In the genomic region with DNA sequence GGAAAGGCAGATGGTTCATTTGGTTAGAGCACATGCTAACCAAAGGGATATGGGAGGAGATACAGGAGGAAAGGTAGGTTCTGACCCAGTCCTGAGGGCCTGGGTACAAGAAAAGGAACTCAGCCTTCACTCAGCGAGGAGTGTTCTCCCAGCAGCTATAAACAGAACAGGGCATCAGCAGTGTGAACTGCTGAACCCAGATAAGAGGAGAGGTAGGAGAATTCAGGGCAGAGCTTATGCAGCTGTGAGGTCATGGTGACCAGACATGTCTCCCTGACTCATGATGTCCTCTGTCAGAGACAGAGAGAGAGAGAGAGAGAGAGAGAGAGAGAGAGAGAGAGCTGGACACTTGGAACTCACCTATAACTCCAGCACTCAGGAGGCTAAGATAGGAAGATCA, we compare ENCODE assay signal across 17 mouse cellular contexts.
"Had no signal": no experiment of that assay in that cellular context is flagged by ENCODE, and none has a peak within 500 bp of the region (broad histone marks: within the 10 kb centered on the region; RNA-seq: fewer than 3 reads in every experiment).

No protein-coding gene starts in this region.

- H3K9me3 ChIP-seq: limb, embryonic 15.5 days; liver, embryonic 12.5 days; midbrain, embryonic 10.5 days; neural tube, embryonic 15.5 days; stomach, embryonic 15.5 days had no signal

- H3K27me3 ChIP-seq: neural tube, embryonic 15.5 days; stomach, embryonic 15.5 days had no signal

- ATAC-seq: liver, embryonic 12.5 days had no signal

- H3K36me3 ChIP-seq: limb, embryonic 15.5 days; liver, embryonic 12.5 days; midbrain, embryonic 10.5 days; neural tube, embryonic 15.5 days; stomach, embryonic 15.5 days had no signal

- H3K27ac ChIP-seq: limb, embryonic 15.5 days; liver, embryonic 12.5 days; midbrain, embryonic 10.5 days; neural tube, embryonic 15.5 days; stomach, embryonic 15.5 days had no signal

- H3K4me1 ChIP-seq: liver, embryonic 12.5 days; neural tube, embryonic 15.5 days; stomach, embryonic 15.5 days had no signal

- H3K4me2 ChIP-seq: limb, embryonic 15.5 days; liver, embryonic 12.5 days; lung, embryonic 14.5 days; neural tube, embryonic 15.5 days; stomach, embryonic 15.5 days had no signal

- H3K4me3 ChIP-seq: limb, embryonic 15.5 days; liver, embryonic 12.5 days; midbrain, embryonic 10.5 days; myocyte; neural tube, embryonic 15.5 days; stomach, embryonic 15.5 days had no signal

- DNase-seq: kidney, postnatal 36 days; layer of hippocampus, adult 9-11 months; layer of hippocampus, postnatal 36 days; lung, embryonic 14.5 days; lung, postnatal 10 days; lung, postnatal 4 days; midbrain, embryonic 14.5 days; retina, postnatal 1 day; right cerebral cortex, postnatal 4 days; thymus, adult 2 months; thymus, postnatal 36 days had no signal

- H3K9ac ChIP-seq: limb, embryonic 15.5 days; liver, embryonic 12.5 days; lung, embryonic 14.5 days; neural tube, embryonic 15.5 days; stomach, embryonic 15.5 days had no signal
